Mouse (Mus musculus) CH12.LX (cell line): ENCODE measurements around the gene Ttll11. TPM values are rescaled to one million over a fixed set of nuclear protein-coding genes. Genes with fewer than 3 reads are reported as not detected.

Experiments
- DNase-seq: peaks from one replicate; pipeline ENCODE4 v3.0.0-alpha.2; 2013; ENCODE audit errors: extremely low read depth
- H3K27ac ChIP-seq: 2 replicates; pipeline ENCODE4 v1.5.1; 2012; ENCODE audit warnings: low read depth, mild to moderate bottlenecking, control low read depth, moderate library complexity; ENCODE audit not compliant: insufficient read depth
- H3K27me3 ChIP-seq: replicated peaks from 2 replicates; pipeline ENCODE3; 2012; ENCODE audit warnings: inconsistent platforms
- H3K36me3 ChIP-seq, 2 experiments: replicated peaks in 1 of 2; 2 replicates each; pipeline versions ENCODE3 to v1.6.1; 2012; ENCODE audit warnings: inconsistent platforms in 1 of 2, low read length in 1 of 2, mild to moderate bottlenecking in 1 of 2, mixed read lengths in 1 of 2, moderate library complexity in 1 of 2; ENCODE audit not compliant: control insufficient read depth in 1 of 2, insufficient read depth in 1 of 2
- H3K4me1 ChIP-seq, 2 experiments: 2 replicates each; pipeline ENCODE4 v1.6.1; 2012; ENCODE audit warnings: inconsistent platforms in 1 of 2, moderate library complexity in 1 of 2; ENCODE audit not compliant: insufficient read depth in 2 of 2, control insufficient read depth in 1 of 2
- H3K4me2 ChIP-seq: 2 replicates; pipeline ENCODE4 v1.6.1; 2012; ENCODE audit warnings: low read depth, mild to moderate bottlenecking, control low read depth; ENCODE audit not compliant: poor library complexity, insufficient read depth, severe bottlenecking
- H3K4me3 ChIP-seq, 3 experiments: fragments of 150-350 bp in 1 of 3; sonication (generic) in 1 of 3; replicated peaks in 1 of 3; 2 replicates each; pipeline versions ENCODE3 to v1.5.1; 2011 to 2012; ENCODE audit warnings: low read depth in 2 of 3, low read length in 2 of 3, mild to moderate bottlenecking in 2 of 3, moderate library complexity in 2 of 3, control low read depth in 1 of 3, improper control_type of control experiment in 1 of 3, inconsistent platforms in 1 of 3, mixed read lengths in 1 of 3; ENCODE audit not compliant: poor library complexity in 1 of 3
- H3K79me2 ChIP-seq: replicated peaks from 2 replicates; pipeline ENCODE4 v1.6.1; 2012; ENCODE audit warnings: mild to moderate bottlenecking, moderate library complexity; ENCODE audit not compliant: control insufficient read depth, poor library complexity, insufficient read depth, severe bottlenecking; ENCODE audit errors: extremely low read depth
- H3K9ac ChIP-seq: 2 replicates; pipeline ENCODE4 v1.6.1; 2012; ENCODE audit warnings: low read depth, mild to moderate bottlenecking, control low read depth, moderate library complexity; ENCODE audit not compliant: insufficient read depth
- H3K9me3 ChIP-seq: replicated peaks from 2 replicates; pipeline ENCODE3; 2012; ENCODE audit warnings: low read length, inconsistent platforms, mixed read lengths
- E2F4 ChIP-seq: IDR thresholded peaks from 2 replicates; pipeline ENCODE4 v1.6.1; 2011; ENCODE audit warnings: low read depth, low read length, improper control_type of control experiment; ENCODE audit not compliant: insufficient replicate concordance
- EP300 ChIP-seq: IDR thresholded peaks from 2 replicates; pipeline ENCODE4 v1.6.1; 2011; ENCODE audit warnings: low read length, improper control_type of control experiment
- ETS1 ChIP-seq: conservative IDR thresholded peaks from 2 replicates; pipeline ENCODE4 v1.6.1; 2012; ENCODE audit warnings: low read depth, mild to moderate bottlenecking, inconsistent platforms, low read length, improper control_type of control experiment, moderate library complexity
- IRF4 ChIP-seq: IDR thresholded peaks from 2 replicates; pipeline ENCODE4 v1.6.1; 2014; ENCODE audit warnings: low read depth, mild to moderate bottlenecking, inconsistent platforms, low read length, improper control_type of control experiment
- JUND ChIP-seq: conservative IDR thresholded peaks from 2 replicates; pipeline ENCODE4 v1.6.1; 2011; ENCODE audit warnings: low read depth, low read length, improper control_type of control experiment
- KAT2A ChIP-seq: IDR thresholded peaks from 2 replicates; pipeline ENCODE4 v1.6.1; 2012; ENCODE audit warnings: low read length, improper control_type of control experiment, inconsistent platforms; ENCODE audit not compliant: insufficient replicate concordance
- MAFK ChIP-seq: IDR thresholded peaks from 2 replicates; pipeline ENCODE4 v1.6.1; 2011; ENCODE audit warnings: low read length, improper control_type of control experiment; ENCODE audit not compliant: insufficient replicate concordance
- MAX ChIP-seq: IDR thresholded peaks from 2 replicates; pipeline ENCODE4 v1.6.1; 2011; ENCODE audit warnings: low read length, improper control_type of control experiment
- MEF2A ChIP-seq: IDR thresholded peaks from 2 replicates; pipeline ENCODE4 v1.6.1; 2014; ENCODE audit warnings: low read depth, mild to moderate bottlenecking, inconsistent platforms, low read length, improper control_type of control experiment, borderline replicate concordance
- MXI1 ChIP-seq: IDR thresholded peaks from 2 replicates; pipeline ENCODE4 v1.6.1; 2011; ENCODE audit warnings: mild to moderate bottlenecking, low read depth, low read length, improper control_type of control experiment
- NELFE ChIP-seq: IDR thresholded peaks from 2 replicates; pipeline ENCODE4 v1.6.1; 2011; ENCODE audit warnings: low read depth, low read length, improper control_type of control experiment
- POLR2AphosphoS2 ChIP-seq: IDR thresholded peaks from 2 replicates; pipeline ENCODE4 v1.6.1; 2011; ENCODE audit warnings: low read depth, low read length, improper control_type of control experiment
- RCOR1 ChIP-seq: conservative IDR thresholded peaks from 2 replicates; pipeline ENCODE4 v1.6.1; 2012; ENCODE audit warnings: low read depth, mild to moderate bottlenecking, inconsistent platforms, low read length, improper control_type of control experiment
- USF2 ChIP-seq: conservative IDR thresholded peaks from 2 replicates; pipeline ENCODE4 v1.6.1; 2011; ENCODE audit warnings: low read depth, low read length, improper control_type of control experiment
- dilution Hi-C: fragments of 300-500 bp; cut with MboI; formaldehyde crosslinking; loops from 2 replicates; pipeline ENCODE4 v1.14.3; 2020; ENCODE audit warnings: low sequenced_read_pairs; ENCODE audit not compliant: extremely low pct_unique_long_range_greater_than_20kb, extremely low pct_ligation_motif_present
- in situ Hi-C: fragments of 300-500 bp; cut with MboI; formaldehyde crosslinking; loops from 3 replicates; pipeline ENCODE4 v1.14.3; 2019; ENCODE audit warnings: low sequenced_read_pairs, low pct_ligation_motif_present, low pct_unique_long_range_greater_than_20kb, mixed read lengths
- polyA plus RNA-seq: library from polyadenylated mRNA; unstranded; fragments of >175 nt; gene quantifications from 2 replicates; pipeline ENCODE4 v1.2.1, GENCODE M21; 2012; ENCODE audit warnings: low read depth; ENCODE audit not compliant: insufficient read length
- total RNA-seq, 2 experiments: library from RNA; depleted of rRNA; stranded (reverse); fragments of 300-350 nt in 1 of 2; fragments of >200 nt in 1 of 2; gene quantifications; 2 replicates each; pipeline ENCODE4 v1.2.3; 2012 to 2014

The Ttll11 gene
- total and polyA plus RNA-seq, 3 experiments: 0.04 to 0.31 (median 0.11) TPM

GRCm38 (mm10) chr2:35840956-35841816 lies 138.5 kb downstream of the Ttll11 start (continued):
- TF ChIP-seq MEF2A: peak; percentile 52

DNA sequence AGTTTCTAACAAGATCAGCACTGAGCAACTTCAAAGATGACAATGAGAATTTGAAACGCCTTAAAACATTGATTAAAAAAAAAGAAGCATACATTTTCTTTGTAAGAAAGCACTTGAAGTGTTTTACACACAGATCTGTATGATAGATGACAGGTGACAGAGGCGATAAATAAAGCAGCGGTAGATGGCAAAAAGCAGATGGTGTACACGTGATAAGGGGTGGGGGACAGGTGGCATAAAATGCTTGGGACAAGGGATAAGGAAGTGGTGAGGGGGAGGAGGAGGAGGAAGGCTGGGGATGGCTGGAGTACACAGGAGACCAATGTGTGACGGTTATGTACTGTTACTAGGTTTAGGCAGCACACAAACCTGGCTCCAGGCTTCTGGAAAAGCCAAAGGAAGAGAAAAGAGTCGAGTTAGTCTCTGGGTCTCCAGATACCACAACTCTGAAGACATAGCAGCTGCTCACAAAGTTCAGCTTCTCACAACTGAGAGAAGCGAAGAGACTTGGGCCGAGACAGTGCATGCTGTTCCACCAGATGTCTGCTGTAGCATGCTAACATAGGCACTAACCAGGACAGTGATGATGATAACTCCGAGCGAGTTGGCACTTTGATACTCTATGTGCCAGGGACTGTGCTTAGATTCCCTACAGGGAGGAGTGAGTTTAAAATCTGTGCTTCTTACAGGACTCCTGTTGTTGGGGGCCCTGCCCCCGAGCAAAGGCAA lies 140.8 kb downstream of the Ttll11 start:
- Histone ChIP-seq H3K4me3 (no peak overlapping the region), H3K9me3 (peaks cover 17% of the 10 kb centered on the region), H3K9ac (no peak overlapping the region), H3K27me3 (no peaks in the 10 kb centered on the region), H3K4me1 (peaks cover 8 to 36% of the 10 kb centered on the region in 2 experiments), H3K36me3 (no peaks in the 10 kb centered on the region), H3K27ac (no peak overlapping the region), H3K4me2 (no peak overlapping the region), H3K79me2 (no peaks in the 10 kb centered on the region)
- no peak for TF ChIP-seq USF2
- TF ChIP-seq IRF4: no peak
- no peak for TF ChIP-seq EP300
- no peak for TF ChIP-seq MAX
- TF ChIP-seq JUND: no peak
- in situ Hi-C loops (no loop called here), dilution Hi-C loops (no loop called here)
- DNase-seq: no peak

DNA sequence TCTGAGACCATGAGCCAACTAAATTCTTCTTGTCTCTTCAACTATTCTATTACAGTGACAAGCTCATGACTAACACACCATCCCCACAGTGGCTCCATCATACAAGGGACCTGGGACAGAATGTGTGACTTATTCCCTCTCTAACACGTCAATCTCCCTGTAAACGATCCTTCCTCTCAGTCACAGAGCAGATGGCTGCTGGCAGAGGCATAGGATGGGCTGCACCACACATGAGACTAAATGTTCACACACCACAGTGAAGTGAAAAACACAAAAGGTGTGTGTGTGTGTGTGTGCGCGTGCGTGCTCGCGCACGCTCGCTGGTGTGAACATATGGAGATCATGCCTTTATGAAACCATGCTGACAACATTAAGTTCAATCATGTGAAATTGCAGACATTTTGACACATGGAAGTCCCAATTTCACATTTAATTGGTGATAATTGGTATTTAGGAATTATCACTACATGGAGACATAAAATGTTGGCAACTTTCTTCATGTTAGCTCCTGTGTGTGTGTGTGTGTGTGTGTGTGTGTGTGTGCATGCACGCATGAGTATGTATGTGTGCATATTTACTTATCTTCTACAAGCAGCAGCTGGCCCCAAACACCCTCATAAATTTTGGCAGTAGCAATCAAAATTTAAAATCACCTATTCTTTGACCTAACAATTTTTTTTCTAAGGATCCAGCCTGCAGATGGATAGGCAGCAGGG lies 145.4 kb downstream of the Ttll11 start:
- Histone ChIP-seq H3K4me1 (peaks cover 15 to 39% of the 10 kb centered on the region in 2 experiments), H3K4me3 (no peak overlapping the region), H3K9me3 (peaks cover 17% of the 10 kb centered on the region), H3K27me3 (no peaks in the 10 kb centered on the region), H3K27ac (no peak overlapping the region), H3K4me2 (no peak overlapping the region), H3K36me3 (no peaks in the 10 kb centered on the region), H3K9ac (no peak overlapping the region), H3K79me2 (no peaks in the 10 kb centered on the region)
- in situ Hi-C loops: no loop called here
- TF ChIP-seq MAFK (no peak), MEF2A (no peak), E2F4 (no peak), NELFE (no peak), RCOR1 (no peak), KAT2A (no peak), POLR2AphosphoS2 (no peak), MXI1 (no peak), ETS1 (no peak)
- DNase-seq: no peak
- dilution Hi-C loops: no loop called here
